Mouse (Mus musculus): ENCODE results near the gene Ncl.

- TF ChIP-seq CTCF (conservative IDR thresholded peaks at IDR 0.05; ENCODE audit: low read length): no peak
- TF ChIP-seq NANOG (IDR thresholded peaks at IDR 0.05; ENCODE audit: borderline replicate concordance, low read length): no peak
- TF ChIP-seq POU5F1 (IDR thresholded peaks at IDR 0.05; ENCODE audit: borderline replicate concordance, low read length): no peak
These were observed 8.6 kb downstream of the Ncl start for GRCm38 (mm10) chr1:86350576-86350975.
